Mouse (Mus musculus): ENCODE data around the gene Olfr519. TPM values are rescaled to one million over a fixed set of nuclear protein-coding genes. Genes with fewer than 3 reads are reported as not detected.

The Olfr519 gene
- polyA plus RNA-seq (2015; fragmentation: Nextera tagmentation; extraction: Ambion mirVana) = not detected in 2 replicates

- no peaks in the 10 kb centered on the region for H3K9me3 ChIP-seq
- H3K36me3 ChIP-seq = no peaks in the 10 kb centered on the region
- ATAC-seq (replicated peaks) = no peak
- H3K4me2 ChIP-seq (replicated peaks) = no peak within 1 kb of the TSS
- WGBS = 90% methylated on average over 5 of the region's 5 CpGs
- H3K27me3 ChIP-seq = no peaks in the 10 kb centered on the region
- H3K4me1 ChIP-seq = no peaks in the 10 kb centered on the region
- H3K27ac ChIP-seq (replicated peaks) = no peak within 1 kb of the TSS
- no peak within 1 kb of the TSS for H3K4me3 ChIP-seq
- H3K9ac ChIP-seq (replicated peaks) = no peak within 1 kb of the TSS
These were observed at the start of gene Olfr519 for GRCm38 (mm10) chr7:108894320-108894719. TSS of gene Olfr519 (minus strand) at chr7:108894420.

- peak; percentile 35 for ATAC-seq (replicated peaks)
- 2% methylated on average over 2 of the region's 2 CpGs for WGBS
- peaks cover 56% of the 10 kb centered on the region for H3K36me3 ChIP-seq
These were observed 49.8 kb upstream of the Olfr519 start for GRCm38 (mm10) chr7:108944002-108944401.

DNA sequence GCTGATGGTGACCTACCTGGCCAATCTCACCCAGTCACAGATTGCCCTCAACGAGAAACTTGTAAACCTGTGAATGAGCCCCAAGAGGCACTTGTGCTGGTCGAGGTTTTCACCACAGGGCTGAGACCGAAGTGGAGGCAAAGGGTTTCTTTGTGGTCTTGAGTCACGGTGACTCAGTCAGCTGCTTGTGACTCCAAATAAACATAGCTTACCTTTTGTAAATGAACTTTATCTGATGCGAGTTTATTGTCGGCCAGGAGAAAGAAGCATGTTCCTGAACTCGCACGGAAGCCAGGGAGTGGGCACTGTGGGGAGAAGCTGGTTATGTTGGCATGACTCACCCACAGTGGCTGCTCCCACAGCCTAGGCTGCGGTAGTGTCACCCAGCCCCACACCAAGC, 47.2 kb upstream of the Olfr519 start:
- H3K27me3 ChIP-seq = no peaks in the 10 kb centered on the region
- H3K36me3 ChIP-seq = peaks cover 76% of the 10 kb centered on the region
- H3K9me3 ChIP-seq = no peaks in the 10 kb centered on the region
- no peak for ATAC-seq (replicated peaks)
- no peak overlapping the region for H3K4me3 ChIP-seq
- H3K27ac ChIP-seq (replicated peaks) = no peak overlapping the region
- no peak overlapping the region for H3K9ac ChIP-seq (replicated peaks)
- peaks cover 4% of the 10 kb centered on the region for H3K4me1 ChIP-seq
- no peak overlapping the region for H3K4me2 ChIP-seq (replicated peaks)
- 93% methylated on average over 9 of the region's 9 CpGs for WGBS

More at GRCm38 (mm10) chr7:108944002-108944401, 49.8 kb upstream of the Olfr519 start:
- no peaks in the 10 kb centered on the region for H3K4me1 ChIP-seq
- H3K27ac ChIP-seq (replicated peaks) = no peak overlapping the region
- no peaks in the 10 kb centered on the region for H3K9me3 ChIP-seq
- H3K4me2 ChIP-seq (replicated peaks) = no peak overlapping the region
- H3K27me3 ChIP-seq = peaks cover under 1% of the 10 kb centered on the region; the same call in 1 of the 2 replicates
- no peak overlapping the region for H3K9ac ChIP-seq (replicated peaks)
- H3K4me3 ChIP-seq = no peak overlapping the region

DNA sequence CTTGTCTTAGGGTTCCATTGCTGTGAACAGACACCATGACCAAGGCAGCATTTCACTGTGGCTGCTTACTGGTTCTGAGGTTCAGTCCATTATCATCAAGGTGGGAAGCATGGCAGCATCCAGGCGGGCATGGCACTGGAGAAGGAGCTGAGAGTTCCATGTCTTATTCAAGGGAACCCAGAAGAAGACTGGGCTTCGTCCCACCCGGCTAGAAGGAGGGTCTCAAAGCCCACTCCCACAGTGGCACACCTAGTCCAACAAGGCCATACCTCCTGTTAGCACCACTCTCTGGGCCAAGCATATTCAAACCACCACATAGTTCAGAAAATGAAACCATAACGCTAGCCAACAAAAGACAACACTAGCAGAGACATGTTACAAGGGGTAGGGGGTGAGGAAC, 42.4 kb upstream of the Olfr519 start:
- ATAC-seq (replicated peaks) = no peak
- Histone ChIP-seq H3K4me3 (no peak overlapping the region), H3K36me3 (peaks cover 48% of the 10 kb centered on the region), H3K9me3 (no peaks in the 10 kb centered on the region), H3K4me2 (replicated peaks) (no peak overlapping the region), H3K27ac (replicated peaks) (no peak overlapping the region), H3K27me3 (no peaks in the 10 kb centered on the region), H3K9ac (replicated peaks) (no peak overlapping the region), H3K4me1 (peaks cover 21% of the 10 kb centered on the region)
- 97% methylated on average over 4 of the region's 4 CpGs for WGBS

DNA sequence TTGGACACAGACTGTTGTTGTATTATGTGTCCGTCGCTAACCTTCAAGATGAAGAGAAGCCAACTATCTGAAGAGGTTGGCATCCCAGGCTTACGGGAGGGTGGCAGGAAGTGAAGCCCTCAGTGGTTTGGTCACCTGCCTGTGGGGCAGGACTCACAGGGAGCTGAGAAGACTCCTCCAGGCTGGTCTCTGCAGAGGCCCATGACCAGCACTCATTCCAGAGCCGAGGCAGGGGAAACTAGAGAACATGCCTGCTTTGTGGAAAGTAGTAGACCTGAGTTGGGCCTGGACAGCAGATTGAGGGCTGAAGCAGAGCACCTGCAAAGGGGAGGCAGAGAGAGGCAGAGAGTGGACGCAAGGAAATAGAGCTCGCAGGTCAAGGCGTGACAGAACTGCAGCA, 41.2 kb upstream of the Olfr519 start:
- no peaks in the 10 kb centered on the region for H3K27me3 ChIP-seq
- H3K36me3 ChIP-seq = peaks cover 36% of the 10 kb centered on the region
- H3K9me3 ChIP-seq = no peaks in the 10 kb centered on the region
- no peak overlapping the region for H3K27ac ChIP-seq (replicated peaks)
- H3K4me1 ChIP-seq = peaks cover 21% of the 10 kb centered on the region
- H3K4me2 ChIP-seq (replicated peaks) = peak overlapping the region; percentile 74
- peak overlapping the region; percentile 61 for H3K4me3 ChIP-seq
- 0 out of 2 replicates have a peak overlapping the region, but pooled peaks have one; percentile 78 for H3K9ac ChIP-seq (replicated peaks)
- 91% methylated on average over 7 of the region's 7 CpGs for WGBS
- ATAC-seq (replicated peaks) = no peak

DNA sequence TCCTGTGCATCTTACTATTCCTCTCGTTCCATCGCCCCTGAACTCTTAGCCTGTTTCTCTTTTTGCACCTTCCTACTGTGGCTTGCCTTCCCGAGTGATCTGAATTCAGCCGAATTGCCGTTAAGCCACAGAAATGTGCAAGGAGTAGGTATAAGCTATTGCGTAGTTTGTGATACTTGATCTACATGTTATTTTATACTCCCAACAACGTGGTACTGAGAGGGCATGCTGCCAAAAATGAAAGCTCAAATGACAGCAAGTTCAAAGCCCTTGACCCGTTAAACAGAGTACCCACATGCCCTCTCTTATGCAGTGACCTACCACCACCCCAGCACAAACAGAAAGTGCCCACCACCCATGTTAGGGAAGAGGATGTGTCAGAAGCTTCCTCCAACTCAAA, 40.6 kb upstream of the Olfr519 start:
- H3K36me3 ChIP-seq = peaks cover 31% of the 10 kb centered on the region
- WGBS = 5% methylated on average over 8 of the region's 8 CpGs
- no peaks in the 10 kb centered on the region for H3K9me3 ChIP-seq
- peak overlapping the region; percentile 78 for H3K9ac ChIP-seq (replicated peaks)
- no peaks in the 10 kb centered on the region for H3K27me3 ChIP-seq
- no peak for ATAC-seq (replicated peaks)
- peak overlapping the region; percentile 75; the same call in 1 of the 2 replicates for H3K27ac ChIP-seq (replicated peaks)
- peaks cover 21% of the 10 kb centered on the region for H3K4me1 ChIP-seq
- H3K4me2 ChIP-seq (replicated peaks) = peak overlapping the region; percentile 74
- peak overlapping the region; percentile 61 for H3K4me3 ChIP-seq

DNA sequence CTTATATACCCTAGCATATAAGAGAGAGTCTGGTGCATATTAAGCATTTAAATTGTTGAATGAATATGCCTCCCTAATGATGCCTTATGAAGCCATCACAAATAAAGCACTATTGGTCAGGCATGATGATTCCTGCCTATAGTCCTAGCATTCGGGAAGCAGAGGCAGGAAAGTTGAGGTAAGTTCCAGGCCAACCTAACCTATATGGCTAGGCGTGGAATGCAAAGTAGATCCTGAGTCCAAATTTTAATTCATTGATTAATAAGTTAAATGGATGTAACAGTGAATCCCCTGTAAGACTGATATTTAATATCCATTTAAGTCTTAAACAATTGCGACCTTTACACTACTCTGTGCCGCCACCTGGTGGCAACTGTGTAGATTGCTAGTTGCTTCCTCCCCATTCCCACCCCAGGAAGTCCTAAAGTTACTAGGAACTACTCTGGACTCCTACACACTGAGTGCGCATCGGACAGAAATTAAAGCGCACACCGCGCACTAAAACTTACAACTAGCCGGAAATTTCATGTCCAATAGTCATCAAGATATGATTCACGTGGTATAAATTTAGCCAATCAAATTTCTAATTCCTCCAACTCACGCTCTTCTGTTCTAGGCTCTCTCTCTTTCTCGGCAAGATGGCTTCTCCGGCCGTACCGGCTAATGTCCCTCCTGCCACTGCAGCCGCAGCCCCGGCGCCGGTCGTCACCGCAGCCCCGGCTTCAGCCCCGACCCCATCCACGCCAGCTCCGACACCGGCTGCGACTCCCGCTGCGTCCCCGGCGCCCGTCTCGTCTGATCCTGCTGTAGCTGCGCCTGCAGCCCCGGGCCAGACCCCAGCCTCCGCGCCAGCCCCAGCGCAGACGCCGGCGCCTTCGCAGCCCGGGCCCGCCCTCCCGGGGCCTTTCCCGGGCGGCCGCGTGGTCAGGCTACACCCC, 39.8 kb upstream of the Olfr519 start, which contains the start of gene Eif3f:
Gene Eif3f, plus strand, starts transcription at position 624 of the 938 bp plus-strand sequence.
- no peaks in the 10 kb centered on the region for H3K27me3 ChIP-seq
- peak within 1 kb of the TSS; percentile 74 for H3K4me2 ChIP-seq (replicated peaks)
- H3K27ac ChIP-seq (replicated peaks) = peak within 1 kb of the TSS; percentile 75
- H3K9ac ChIP-seq (replicated peaks) = peak within 1 kb of the TSS; percentile 78
- peaks cover 21% of the 10 kb centered on the region for H3K4me1 ChIP-seq
- ATAC-seq (replicated peaks) = peak; percentile 97
- H3K36me3 ChIP-seq = peaks cover 23% of the 10 kb centered on the region
- H3K4me3 ChIP-seq = peak within 1 kb of the TSS; percentile 61
- H3K9me3 ChIP-seq = no peaks in the 10 kb centered on the region
- 2% methylated on average over 50 of the region's 50 CpGs for WGBS

- no peaks in the 10 kb centered on the region for H3K27me3 ChIP-seq
- no peak within 1 kb of the TSS for H3K4me3 ChIP-seq
- no peak for ATAC-seq (replicated peaks)
- WGBS = 85% methylated on average over 6 of the region's 6 CpGs
- no peaks in the 10 kb centered on the region for H3K9me3 ChIP-seq
- no peaks in the 10 kb centered on the region for H3K36me3 ChIP-seq
- H3K4me1 ChIP-seq = peaks cover 2% of the 10 kb centered on the region
- H3K9ac ChIP-seq (replicated peaks) = no peak within 1 kb of the TSS
- H3K4me2 ChIP-seq (replicated peaks) = no peak within 1 kb of the TSS
- H3K27ac ChIP-seq (replicated peaks) = no peak within 1 kb of the TSS
These were observed 35.6 kb upstream of the Olfr519 start, which contains the start of gene Nlrp10 for GRCm38 (mm10) chr7:108929726-108930393. TSS of gene Nlrp10 (minus strand) at chr7:108930178.

- no peak overlapping the region for H3K27ac ChIP-seq (replicated peaks)
- no peak overlapping the region for H3K4me3 ChIP-seq
- no peaks in the 10 kb centered on the region for H3K27me3 ChIP-seq
- 75% methylated on average over 11 of the region's 11 CpGs for WGBS
- H3K9ac ChIP-seq (replicated peaks) = no peak overlapping the region
- ATAC-seq (replicated peaks) = no peak
- H3K4me2 ChIP-seq (replicated peaks) = no peak overlapping the region
- H3K36me3 ChIP-seq = no peaks in the 10 kb centered on the region
- H3K4me1 ChIP-seq = no peaks in the 10 kb centered on the region
- no peaks in the 10 kb centered on the region for H3K9me3 ChIP-seq
These were observed 34.3 kb upstream of the Olfr519 start for GRCm38 (mm10) chr7:108928280-108929188.

DNA sequence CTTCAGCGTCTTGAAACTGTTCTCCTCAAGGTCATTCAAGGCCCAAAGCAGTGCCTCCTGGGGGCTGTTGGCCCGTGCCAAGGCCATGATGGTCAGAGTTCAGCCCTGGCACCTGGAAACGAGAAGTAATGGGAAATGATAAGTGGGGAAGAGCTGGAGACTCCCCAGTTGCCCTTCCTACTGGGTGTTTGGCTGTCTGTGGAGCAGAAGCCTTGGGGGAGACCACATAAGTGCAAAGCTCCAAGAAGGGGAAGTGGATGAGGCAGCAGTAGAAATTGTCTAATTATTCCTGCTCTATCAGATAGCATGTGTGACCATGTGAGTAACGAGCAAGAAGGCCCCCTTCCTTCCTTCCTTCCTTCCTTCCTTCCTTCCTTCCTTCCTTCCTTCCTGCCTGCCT, 32.8 kb upstream of the Olfr519 start:
- WGBS = 76% methylated on average over 4 of the region's 4 CpGs
- ATAC-seq (replicated peaks) = no peak

DNA sequence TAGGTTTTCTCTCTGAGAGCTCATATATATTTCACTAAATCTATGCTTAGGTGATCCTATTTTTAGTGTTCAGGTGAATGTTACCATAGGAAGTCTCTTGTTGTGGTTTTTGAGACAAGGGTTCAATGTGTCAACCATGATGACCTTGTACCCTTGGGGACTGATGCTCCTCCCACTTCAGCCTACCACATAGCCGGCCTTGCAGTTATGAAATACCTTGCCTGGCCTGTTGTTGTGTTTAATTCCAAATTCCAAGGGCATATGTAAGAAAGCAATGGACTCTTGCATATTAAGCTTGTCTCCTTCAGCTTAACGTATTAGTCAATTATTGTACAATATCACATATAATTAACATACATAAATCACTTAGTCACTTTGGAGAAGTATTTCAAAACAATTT, 9.7 kb upstream of the Olfr519 start:
- Histone ChIP-seq H3K36me3 (no peaks in the 10 kb centered on the region), H3K9me3 (no peaks in the 10 kb centered on the region), H3K4me3 (no peak overlapping the region), H3K9ac (replicated peaks) (no peak overlapping the region), H3K27me3 (no peaks in the 10 kb centered on the region), H3K4me2 (replicated peaks) (no peak overlapping the region), H3K4me1 (no peaks in the 10 kb centered on the region), H3K27ac (replicated peaks) (no peak overlapping the region)
- ATAC-seq (replicated peaks) = no peak
- WGBS = 79% methylated on average over 2 of the region's 2 CpGs

More for the DNA sequence above, 32.8 kb upstream of the Olfr519 start:
- no peaks in the 10 kb centered on the region for H3K9me3 ChIP-seq
- no peak overlapping the region for H3K9ac ChIP-seq (replicated peaks)
- no peaks in the 10 kb centered on the region for H3K4me1 ChIP-seq
- H3K27ac ChIP-seq (replicated peaks) = no peak overlapping the region
- no peak overlapping the region for H3K4me2 ChIP-seq (replicated peaks)
- no peaks in the 10 kb centered on the region for H3K27me3 ChIP-seq
- no peaks in the 10 kb centered on the region for H3K36me3 ChIP-seq
- H3K4me3 ChIP-seq = no peak overlapping the region
